Mouse (Mus musculus): Measurements from ENCODE around the gene Dgkd.
A peak's percentile ranks its signal among the peaks of the same experiment; 100 is the strongest.
"Not testable (repeated sequence)": the region's sequence is repeated elsewhere in the genome, so short reads cannot be mapped to it uniquely, and the experiment has no call there.

Gene Dgkd

GRCm38 (mm10) chr1:87852892-87853600, at the start of gene Dgkd:
Gene Dgkd, plus strand, starts transcription at chr1:87853287.
- peak in 1 of 2 experiments; percentile 51 for DNase-seq (ENCODE audit: low read depth in 2 of 2, low spot score in 2 of 2)

- no peak for DNase-seq (ENCODE audit: low read depth in 2 of 2, low spot score in 2 of 2)
Measured at GRCm38 (mm10) chr1:87803576-87803975, 49.5 kb upstream of the Dgkd start, which contains the start of gene Sag. Gene Sag, plus strand, starts transcription at chr1:87803680.

- DNase-seq (ENCODE audit: low read depth in 2 of 2, low spot score in 2 of 2): no peak
Measured at GRCm38 (mm10) chr1:87807751-87808150, 45.3 kb upstream of the Dgkd start.

GRCm38 (mm10) chr1:87811391-87811790, 41.7 kb upstream of the Dgkd start:
- no peak for DNase-seq (ENCODE audit: low read depth in 2 of 2, low spot score in 2 of 2)

GRCm38 (mm10) chr1:87812061-87812460, 41.0 kb upstream of the Dgkd start:
- DNase-seq (ENCODE audit: low read depth in 2 of 2, low spot score in 2 of 2): no peak

GRCm38 (mm10) chr1:87813155-87813554, 39.9 kb upstream of the Dgkd start:
- DNase-seq (ENCODE audit: low read depth in 2 of 2, low spot score in 2 of 2): no peak

GRCm38 (mm10) chr1:87813681-87814080, 39.4 kb upstream of the Dgkd start:
- DNase-seq (ENCODE audit: low read depth in 2 of 2, low spot score in 2 of 2): peak; percentile 11 to 36

- DNase-seq (ENCODE audit: low read depth in 2 of 2, low spot score in 2 of 2): no peak
Measured at GRCm38 (mm10) chr1:87824420-87824995, 28.6 kb upstream of the Dgkd start.

- DNase-seq (ENCODE audit: low read depth in 2 of 2, low spot score in 2 of 2): no peak
Measured at GRCm38 (mm10) chr1:87825281-87825680, 27.8 kb upstream of the Dgkd start.

GRCm38 (mm10) chr1:87825991-87826390, 27.1 kb upstream of the Dgkd start:
- no peak for DNase-seq (ENCODE audit: low read depth in 2 of 2, low spot score in 2 of 2)

GRCm38 (mm10) chr1:87826474-87826873, 26.6 kb upstream of the Dgkd start:
- no peak for DNase-seq (ENCODE audit: low read depth in 2 of 2, low spot score in 2 of 2)

- DNase-seq (ENCODE audit: low read depth in 2 of 2, low spot score in 2 of 2): not testable (repeated sequence)
Measured at GRCm38 (mm10) chr1:87827476-87827875, 25.6 kb upstream of the Dgkd start.

- DNase-seq (ENCODE audit: low read depth in 2 of 2, low spot score in 2 of 2): peak; percentile 67 to 71
Measured at GRCm38 (mm10) chr1:87828185-87828584, 24.9 kb upstream of the Dgkd start.

- no peak for DNase-seq (ENCODE audit: low read depth in 2 of 2, low spot score in 2 of 2)
Measured at GRCm38 (mm10) chr1:87828926-87829580, 24.0 kb upstream of the Dgkd start.

GRCm38 (mm10) chr1:87829621-87830211, 23.4 kb upstream of the Dgkd start:
- DNase-seq (ENCODE audit: low read depth in 2 of 2, low spot score in 2 of 2): peak; percentile 28 to 45

- DNase-seq (ENCODE audit: low read depth in 2 of 2, low spot score in 2 of 2): no peak
Measured at GRCm38 (mm10) chr1:87836453-87836852, 16.6 kb upstream of the Dgkd start.

- DNase-seq (ENCODE audit: low read depth in 2 of 2, low spot score in 2 of 2): no peak
Measured at GRCm38 (mm10) chr1:87837018-87837417, 16.1 kb upstream of the Dgkd start.

GRCm38 (mm10) chr1:87840411-87841208, 12.5 kb upstream of the Dgkd start:
- no peak for DNase-seq (ENCODE audit: low read depth in 2 of 2, low spot score in 2 of 2)

GRCm38 (mm10) chr1:87846801-87847474, 6.1 kb upstream of the Dgkd start:
- peak; percentile 68 to 70 for DNase-seq (ENCODE audit: low read depth in 2 of 2, low spot score in 2 of 2)

- DNase-seq (ENCODE audit: low read depth in 2 of 2, low spot score in 2 of 2): no peak
Measured at GRCm38 (mm10) chr1:87847475-87848168, 5.5 kb upstream of the Dgkd start.
